Mouse (Mus musculus): ENCODE measurements around the gene Olfr692.

DNA sequence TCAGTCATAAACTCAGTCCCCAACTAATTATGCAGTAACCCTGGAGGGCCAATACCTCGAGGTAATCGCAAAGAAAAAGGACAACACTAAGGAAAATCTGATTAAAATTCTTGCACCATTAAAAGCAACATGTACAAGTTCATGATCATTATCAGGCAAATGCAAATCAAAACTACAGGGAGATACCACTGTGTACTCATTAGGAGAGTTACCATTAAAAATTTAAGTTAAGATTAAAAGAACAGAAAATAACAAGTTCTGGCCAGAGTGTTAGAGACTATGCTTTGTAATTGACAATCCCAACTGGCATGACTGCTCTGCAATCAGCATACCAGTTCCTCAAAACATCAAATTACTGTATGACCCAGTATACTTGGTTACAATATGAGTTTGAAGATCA lies 25.3 kb upstream of the Olfr692 start:
- TF ChIP-seq CTCF (IDR thresholded peaks at IDR 0.05; ENCODE audit: low read depth, low read length) (no peak), GATA1 (IDR thresholded peaks at IDR 0.05; ENCODE audit: borderline replicate concordance, low read length) (no peak), GATA2 (IDR thresholded peaks at IDR 0.05; ENCODE audit: borderline replicate concordance, low read depth, low read length) (no peak)

Data from G1E (cell line).